Mouse (Mus musculus) adrenal gland, postnatal 14 days (tissue): ENCODE measurements at regions not wholly inside any gene's neighbourhood (a gene's known extent, or its start where the extent isn't known, plus 50 kb on each side); places are given as distances from the start of the nearest gene placed in this dataset.

Source experiments
- DNase-seq: peaks from one replicate; pipeline ENCODE4 v3.0.0; 2021; ENCODE audit warnings: mixed read lengths

DNA sequence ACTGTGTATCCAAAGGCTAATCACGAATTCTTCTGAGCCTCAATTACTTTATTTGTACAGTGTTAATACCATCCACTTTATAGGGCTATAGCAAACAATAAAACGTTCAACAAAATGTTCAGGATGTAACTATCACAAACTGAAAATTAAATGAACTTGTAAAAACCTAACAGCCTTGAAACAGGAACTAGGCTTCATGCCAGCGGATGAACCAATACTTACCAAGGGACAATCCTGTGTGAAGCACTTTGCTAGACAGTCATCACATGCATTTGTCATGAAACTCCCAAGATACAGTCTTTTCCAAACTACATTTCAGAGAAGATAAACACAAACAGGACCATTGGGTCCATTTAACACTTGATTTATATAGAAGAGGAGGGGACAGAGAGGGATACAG, 228.9 kb upstream of the Gm12728 start:
- peak; percentile 67 for DNase-seq

DNA sequence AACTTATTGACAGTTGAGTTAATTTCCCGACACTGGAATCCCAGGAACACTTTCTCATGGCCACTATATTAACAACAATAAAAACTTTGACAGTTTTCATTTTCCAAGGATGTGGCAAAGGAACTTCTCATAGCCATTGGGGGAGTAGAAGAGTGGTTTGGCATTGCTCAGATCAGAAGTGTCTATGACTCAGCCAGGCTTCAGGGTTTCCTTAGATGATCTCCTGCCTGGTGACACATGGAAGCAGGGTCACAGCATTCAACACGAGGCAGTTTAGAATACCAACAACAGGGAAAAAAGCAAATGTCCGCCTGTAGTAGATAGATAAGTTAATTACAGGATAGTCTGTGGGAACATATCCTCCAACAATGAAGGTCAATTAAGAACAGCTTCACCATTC, 228.1 kb upstream of the Gm12728 start:
- peak; percentile 17 for DNase-seq

DNA sequence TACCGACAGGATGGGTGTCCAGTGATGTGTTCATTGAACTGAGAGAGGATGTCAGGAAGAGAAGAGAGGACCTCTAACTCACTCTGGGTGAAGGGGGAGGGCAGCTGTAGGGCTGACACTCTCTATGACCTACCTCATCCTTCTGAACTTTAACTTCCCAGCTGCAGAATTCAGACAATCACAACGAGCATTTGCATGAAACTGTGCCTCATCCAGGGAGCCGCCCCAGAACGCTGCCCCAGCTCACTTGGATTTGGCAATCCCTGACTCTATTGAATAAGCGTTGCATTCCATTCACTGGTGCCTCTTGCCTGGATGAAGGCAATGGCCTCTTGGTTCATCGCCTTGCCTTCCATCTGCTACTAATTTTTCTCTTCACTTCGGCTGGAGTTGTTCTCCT, 223.9 kb upstream of the Gm12728 start:
- no peak for DNase-seq

DNA sequence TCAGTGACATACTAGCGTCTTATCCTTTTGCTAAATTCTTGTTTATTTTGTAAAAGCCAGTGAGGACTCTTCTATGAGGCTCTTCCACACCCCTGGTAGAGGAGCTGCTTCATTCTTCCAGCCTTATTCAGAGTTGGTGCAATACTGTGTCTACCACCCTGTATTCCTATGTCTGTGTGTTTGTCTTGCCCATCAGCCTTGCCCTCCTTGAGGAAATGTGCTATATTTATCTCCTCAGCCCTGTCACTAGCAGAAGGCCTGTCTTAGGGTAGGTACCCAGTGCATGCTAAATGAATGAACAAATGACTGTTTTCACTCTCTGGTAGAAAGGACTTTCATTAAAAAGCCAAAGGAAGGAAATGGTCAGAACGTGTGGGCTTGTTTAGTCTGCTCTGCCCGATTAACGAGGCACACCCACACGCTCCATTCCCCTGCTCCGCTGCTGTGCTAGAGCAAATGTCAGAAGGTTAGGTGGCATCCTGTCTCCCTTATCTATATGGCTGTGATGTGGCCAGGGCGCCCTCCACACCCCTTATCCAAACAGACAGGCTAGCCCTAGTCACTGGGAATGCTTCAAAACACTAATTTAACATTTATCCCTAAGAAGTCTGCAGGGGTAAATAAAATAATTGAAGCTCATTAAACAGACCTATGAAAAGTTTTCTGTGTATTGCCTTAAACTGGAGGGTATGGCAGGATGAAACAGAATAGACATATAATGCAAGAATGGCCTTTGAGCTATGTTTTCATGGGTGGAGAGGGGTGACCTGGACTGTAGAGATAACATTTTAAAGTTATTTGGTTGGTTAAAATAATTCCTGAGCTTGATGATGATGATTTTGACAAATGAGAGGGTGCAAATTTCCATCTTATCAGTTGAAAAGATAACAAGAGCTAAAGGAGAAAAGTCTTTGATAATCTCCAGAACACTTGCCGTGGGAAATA, 222.9 kb upstream of the Gm12728 start:
- no peak for DNase-seq

DNA sequence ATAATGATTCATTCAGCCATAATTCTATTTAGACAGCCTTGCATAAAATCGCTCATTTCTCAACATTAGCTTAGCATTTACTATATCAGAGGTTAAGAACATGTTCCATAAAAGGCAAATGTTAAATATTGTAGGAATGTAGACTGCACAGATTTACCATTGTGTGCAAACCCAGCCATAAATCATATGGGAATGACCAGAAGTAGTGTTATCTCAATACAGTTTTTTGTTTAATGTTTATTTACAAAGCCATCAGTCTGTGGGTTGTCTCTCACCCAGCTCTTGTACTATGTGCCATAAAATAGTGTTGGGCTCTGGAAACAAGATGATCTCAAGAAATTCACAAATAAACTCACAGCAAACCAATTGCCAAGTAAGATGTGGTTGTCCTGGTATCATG, 220.0 kb upstream of the Gm12728 start:
- DNase-seq, result no peak

DNA sequence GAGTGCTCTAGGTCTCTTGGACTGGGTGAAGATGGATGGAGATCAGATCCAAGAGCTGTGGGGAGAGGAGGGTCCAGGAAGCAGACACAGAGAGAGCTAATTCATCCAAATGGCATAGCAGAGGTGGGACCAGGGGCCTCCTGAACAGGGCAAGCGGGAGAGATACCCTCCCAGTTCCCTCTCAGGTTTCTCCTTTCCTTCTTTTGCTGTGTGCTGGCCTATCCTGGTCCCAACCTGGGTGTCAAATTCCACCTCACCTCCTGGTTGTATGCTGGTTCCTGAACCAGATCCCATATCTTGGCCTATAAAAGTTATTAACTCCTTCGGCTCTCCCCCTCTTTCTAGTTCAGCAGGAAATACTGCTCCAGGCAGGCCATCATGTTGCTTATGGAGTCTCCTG, 214.1 kb upstream of the Gm12728 start:
- DNase-seq, result no peak

DNA sequence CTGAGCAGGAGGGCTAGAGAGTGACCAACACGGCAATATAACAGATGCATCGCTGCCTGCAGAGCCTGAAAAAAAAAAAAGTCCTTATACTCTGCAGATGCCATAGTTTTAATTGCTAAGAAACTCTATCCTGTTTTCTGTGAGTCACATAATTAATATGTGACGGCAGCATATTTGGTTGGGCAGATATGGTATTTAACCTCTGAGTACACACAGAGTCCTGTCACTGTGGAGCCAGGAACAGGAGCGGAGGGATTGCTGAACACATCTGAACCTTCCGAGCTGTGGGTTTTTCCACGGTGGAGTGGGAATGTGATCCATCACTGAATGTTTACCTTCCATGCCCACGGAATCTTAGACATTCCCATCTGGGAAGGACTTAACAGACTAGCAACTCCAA, 208.7 kb upstream of the Gm12728 start:
- DNase-seq, result no peak

DNA sequence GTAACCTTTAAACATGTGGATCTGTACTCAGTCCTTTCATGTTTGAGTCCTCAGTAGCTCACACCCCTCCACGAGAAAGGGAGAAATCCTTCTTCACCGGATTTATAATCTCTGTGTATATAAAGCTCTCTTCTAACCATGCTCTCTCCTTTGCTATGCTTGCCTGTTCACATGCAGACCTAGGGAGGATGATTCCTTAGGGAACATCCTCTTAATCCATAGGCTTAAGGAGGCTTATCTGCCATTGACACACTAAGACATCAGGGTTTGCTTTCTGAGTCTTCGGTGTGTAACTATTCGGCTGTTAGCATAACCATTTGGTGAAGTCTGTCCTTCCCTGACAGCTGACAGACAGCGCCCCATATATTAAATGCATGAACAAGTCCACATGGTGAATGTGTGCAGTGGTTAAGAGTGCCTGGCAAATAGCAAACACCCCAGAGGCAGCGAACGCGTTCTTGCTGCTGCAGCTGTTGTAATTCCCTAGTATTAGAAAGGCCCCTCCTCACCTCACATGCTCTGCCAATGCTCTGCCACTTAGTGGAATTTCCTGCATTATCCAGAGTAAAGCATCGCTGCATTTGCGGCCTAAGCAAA, 205.2 kb upstream of the Gm12728 start:
- DNase-seq, result no peak

DNA sequence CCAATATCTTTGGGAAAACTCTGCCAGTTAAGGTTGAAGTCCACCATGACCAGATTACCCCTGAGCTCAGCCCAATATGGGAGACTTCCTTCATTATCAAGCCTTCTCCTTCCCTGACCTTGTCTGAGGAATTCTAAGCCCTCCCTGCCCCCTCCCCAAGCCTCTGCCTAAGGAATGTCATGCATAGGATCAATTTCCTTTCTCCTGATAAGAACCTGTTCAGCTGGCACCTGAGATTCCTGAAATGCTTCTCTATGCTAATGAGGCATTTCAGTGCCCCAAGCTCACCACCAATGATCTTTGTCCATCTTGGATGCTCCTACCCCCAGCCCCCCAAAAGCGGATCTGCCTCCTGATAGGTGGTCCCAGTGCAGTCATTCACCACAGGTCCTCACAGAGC, 186.0 kb upstream of the Gm12728 start:
- no peak for DNase-seq

DNA sequence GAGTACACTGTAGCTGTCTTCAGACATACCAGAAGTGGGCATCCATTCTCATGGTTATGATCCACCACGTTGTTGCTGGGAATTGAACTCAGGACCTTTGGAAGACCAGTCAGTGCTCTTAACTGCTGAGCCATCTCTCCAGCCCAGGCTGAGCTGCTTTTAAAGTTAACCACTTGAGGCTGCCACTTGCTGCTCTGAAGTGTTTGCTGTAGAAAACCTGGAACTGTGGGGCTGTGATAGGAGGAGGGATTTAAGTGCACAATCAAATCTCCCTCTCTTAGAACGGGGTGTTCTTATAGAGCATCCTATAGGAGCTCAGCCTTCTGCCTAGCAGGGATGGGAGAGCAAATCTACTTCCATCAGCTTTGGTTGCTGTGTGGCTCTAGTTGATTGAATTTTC, 185.1 kb upstream of the Gm12728 start:
- no peak for DNase-seq

DNA sequence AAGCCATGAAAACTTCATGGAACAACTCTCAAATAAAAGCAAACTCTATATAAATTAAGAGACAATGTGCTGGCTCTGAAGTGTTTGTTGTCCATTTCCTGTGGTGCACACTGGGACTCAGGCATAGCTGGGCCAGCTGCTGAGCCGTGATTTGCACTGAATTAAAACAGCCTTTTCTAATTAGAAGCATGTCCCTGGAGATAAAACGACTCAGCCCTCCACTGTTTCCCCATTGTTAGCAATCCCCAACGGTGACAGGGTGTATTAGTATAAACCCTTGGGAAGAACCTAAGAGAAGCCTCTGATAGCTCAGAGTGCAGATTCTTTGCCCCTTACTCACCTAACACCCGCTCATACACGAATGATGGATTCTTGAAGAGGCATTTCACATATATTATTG, 182.9 kb upstream of the Gm12728 start:
- no peak for DNase-seq

DNA sequence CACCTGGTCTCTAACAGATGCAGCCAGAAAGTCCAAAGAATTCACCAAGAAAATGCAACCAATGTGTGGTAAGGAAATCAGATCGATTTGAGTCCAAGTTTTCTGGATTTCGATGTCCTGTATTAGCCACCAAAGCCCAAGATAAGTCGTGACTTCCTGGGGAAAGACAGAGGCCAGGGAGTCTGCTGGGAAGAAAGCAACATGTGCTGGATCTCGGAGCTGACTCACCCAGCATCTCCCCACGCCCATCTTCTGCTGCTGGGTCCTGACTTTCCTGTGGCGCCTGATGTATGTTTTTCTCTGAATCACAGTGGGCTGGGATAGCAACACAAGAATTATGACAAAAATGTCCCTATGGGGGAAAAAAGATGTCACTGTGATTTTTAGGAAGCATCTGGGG, 178.8 kb upstream of the Gm12728 start:
- DNase-seq, result no peak

DNA sequence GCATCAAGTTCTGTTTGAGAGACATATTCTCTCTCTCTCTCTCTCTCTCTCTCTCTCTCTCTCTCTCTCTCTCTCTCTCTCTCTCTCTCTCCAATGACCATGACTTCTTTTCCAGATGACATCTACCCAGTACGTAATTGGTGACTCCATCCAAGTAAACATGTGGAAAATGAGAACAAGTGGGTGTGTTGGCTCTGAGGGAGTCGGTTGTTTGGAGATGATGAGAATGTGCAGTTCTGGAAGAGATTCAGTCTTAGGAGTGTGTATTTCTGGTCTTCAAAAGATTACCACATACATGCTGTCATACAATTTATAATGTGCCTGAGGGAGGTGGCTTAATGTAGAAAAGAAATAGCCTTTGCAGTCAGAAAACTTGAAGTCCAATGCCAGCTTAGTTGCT, 175.3 kb upstream of the Gm12728 start:
- DNase-seq, result no peak

DNA sequence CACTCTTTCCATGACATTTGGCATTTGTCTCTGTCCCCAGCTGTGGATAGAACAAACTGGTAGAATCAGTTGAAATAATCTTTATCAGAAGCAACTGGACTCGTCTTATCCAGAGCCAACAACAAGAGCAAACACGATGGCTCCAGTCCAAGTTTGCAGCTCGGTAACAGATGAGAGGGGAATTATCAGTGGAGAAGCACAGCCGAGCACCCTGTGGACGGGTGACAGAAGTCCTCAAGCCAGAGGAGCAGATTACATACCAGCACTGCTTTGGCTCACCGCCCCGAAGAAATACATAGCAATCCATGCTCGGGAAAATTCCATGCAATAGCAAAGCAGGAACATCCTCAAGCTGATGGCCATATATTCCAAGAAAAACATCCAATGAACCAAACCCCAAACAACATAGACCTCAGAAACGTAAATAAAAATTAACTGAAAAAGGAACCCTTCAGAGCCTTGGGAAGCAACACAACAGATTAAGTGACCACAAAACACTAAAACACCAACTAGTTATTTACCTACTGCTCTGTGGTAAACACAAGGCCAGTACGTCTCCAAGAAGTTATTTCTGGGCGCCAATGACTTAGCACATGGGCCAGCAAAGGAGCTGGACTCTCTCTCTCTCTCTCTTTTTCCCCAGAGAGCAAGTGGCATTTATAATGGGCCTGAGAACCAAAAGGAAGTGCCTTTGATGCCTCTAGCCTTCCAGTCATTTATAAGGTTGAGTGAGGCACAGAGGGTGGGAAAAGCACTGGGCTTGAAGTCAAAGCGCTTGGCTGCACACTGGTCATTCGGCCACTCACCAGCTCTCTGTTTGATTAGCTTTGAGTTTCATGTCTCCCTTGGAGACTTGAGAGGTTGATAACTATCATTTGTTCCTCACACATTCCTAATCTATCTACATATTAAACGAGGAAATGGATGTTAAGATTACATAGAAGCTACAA, 163.0 kb upstream of the Gm12728 start:
- peak; percentile 52 for DNase-seq

DNA sequence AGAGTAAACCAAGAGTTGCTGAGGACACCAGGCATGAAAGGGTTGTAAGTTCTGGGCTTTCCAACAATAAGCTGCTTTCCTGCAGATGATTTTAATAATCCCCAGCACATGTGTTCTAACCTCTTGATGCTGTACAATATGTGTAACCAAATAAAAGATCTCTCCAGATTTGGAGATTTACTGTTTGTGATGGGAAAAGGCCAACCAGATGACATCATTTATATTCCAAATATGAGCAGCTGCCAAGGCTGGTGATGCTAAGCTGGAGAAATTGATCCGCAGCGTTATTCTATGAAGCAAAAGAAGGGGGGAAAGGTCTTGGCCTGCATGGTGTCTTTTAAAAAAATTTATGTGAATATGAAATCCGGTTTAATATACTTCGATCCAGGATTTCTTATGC, 160.1 kb upstream of the Gm12728 start:
- DNase-seq, result no peak

DNA sequence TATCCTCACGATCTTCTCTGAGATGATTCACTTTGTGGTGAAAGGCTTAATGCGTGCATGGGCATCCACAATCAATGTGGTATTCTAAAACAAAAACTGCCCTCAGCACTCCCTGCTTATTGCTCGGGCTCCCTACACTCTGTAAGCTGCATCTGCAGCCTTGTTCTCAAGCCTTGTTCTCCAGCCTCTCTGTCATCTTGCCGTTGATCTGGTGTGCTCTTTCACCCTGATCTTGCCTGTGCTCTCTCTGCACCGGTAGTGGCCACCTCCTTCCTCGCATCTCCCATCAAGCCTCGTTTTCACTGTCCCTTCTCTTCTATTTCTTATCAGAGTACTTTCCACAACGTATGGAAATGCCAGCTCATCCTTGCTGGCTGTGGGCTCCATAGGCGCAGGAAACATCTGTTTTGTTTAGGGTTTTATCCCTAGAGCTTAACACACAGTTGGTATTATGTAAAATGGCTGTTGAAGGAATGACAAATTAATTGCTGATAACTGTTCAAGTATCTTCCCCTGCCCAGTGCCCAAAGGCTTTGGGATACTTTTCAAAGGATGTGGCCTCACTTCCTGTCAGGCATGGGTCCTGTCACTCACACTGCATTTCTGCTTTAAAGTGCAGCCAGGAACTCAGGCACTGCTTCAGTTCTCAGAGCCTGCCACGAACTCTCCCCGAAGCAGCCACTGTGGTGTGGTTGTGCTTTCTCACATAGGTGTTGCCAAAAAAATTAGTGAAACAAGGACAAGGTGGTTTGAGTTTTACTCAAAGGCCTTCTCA, 158.9 kb upstream of the Gm12728 start:
- DNase-seq, result no peak

DNA sequence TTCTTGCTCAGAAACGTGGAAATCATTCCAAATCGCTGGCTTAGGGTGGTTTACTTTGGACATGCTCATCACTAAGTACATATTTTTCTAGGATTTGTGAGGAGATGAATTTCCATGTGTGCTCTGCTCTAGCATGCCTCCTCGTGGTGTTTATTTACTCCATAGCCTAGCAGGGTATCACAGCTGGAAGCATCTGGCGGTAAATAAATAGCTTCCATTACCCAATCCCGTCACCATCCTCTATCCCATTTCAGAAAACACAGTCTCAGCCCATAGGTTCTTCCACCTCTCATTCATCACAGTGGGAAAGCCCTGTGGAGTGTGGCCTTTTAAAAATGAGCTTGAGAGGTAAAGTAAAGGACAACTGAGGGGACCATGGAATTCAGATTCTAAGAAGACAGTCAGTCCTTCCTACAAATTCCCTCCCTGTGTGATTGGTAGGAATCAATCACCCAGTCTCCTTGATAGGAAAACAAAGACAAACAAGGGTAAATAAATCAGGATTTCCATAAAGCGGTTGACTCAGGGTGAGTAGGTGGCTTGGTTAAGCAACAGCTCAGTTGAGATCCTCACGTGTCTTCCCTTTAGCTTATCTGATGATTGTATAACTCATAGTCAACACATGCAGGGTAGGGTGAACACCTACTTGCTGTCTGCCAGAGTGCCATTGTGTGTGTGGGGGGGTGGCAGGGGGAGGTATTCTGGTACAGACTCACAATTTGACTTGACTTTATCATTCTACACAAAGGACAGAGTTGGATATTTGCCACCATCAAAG, 156.9 kb upstream of the Gm12728 start:
- DNase-seq, result no peak

DNA sequence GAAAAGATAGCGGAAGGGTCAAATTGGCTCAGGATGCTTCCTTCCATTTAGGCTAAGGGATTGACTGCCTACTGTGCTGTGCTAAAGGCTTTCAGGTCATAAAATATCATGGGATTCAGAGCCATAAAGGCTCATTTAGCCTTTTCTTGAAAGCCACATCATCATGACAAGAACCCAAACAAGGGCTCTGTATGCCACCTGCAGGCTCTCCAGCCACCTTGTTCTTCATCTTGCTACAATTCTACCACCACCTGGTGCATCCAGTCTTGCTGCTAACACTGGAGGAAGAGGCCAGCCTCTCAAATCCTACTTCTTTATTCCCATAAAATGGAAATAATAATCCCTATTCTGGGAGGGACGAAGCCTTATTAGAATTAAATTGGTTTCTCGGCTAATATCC, 155.9 kb upstream of the Gm12728 start:
- no peak for DNase-seq

DNA sequence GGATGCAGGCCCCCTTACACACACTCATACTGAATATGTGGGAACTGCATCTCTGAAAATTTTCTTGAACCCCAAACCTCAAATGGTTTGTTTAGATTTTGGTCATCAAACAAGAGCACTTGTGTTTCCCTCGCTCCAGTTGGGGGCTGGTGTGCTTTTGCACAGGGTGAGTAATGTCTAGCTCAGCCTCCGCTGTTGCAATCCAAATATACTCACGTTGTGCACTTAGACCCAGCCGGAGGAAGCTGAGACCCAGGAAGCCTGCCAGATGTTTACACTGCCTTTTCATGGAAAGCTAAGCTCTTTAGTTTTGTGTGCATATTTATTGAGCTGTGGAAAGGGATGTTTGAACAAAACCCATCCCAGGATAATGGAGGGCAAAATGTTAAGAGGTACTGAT, 148.9 kb upstream of the Gm12728 start:
- DNase-seq, result peak; percentile 28

DNA sequence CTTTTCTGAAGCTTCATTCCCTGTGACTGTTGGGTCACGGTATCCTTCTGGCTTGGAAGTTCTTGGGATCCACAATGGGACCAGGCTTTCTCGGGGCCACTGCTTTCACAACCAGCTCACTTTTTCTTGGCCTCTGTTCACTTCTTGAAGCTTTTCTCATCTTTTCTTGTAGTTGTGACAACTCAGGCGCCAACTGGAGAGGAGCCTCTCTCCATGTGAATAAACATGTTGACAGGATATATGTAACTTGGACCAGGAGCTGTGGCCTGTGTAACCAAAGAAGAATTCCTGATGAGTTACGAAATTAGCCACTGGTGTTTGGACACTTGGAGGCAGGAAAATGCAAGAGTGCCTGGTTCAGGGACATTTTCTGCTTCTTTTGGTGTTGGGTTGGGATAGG, 148.1 kb upstream of the Gm12728 start:
- peak; percentile 4 for DNase-seq

DNA sequence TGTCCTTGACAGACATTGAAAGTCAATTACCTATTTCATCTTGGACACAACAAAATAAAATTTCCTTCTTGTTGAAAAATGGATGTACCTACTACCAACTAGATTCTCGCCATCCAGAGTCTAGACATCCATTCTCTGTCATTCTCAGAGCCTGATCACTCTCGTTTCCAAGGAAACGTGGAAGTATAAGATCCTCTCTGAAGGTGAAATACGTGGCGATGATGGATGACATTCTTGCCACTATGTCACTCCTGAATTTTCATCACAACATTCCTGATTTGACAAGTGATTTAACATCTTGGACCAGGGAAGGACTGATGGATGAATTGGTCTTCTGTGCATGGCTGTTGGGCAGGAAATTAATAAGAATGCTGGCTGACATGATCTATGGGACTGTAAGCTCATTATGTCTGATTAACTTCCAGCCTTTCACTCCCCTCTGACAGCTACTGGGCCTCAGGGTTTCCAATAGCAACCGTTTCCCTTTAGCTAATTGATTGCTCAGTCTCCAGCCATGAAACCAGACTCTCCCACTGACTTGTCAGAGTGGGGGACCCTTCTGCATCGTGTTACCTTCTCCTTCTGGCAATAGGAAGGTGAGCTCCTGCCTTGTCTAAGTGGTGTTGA, 140.7 kb upstream of the Gm12728 start:
- no peak for DNase-seq
